Mouse (Mus musculus) heart, postnatal 0 days (tissue): ENCODE results near the gene Iqce. TPM values are rescaled to one million over a fixed set of nuclear protein-coding genes. Genes with fewer than 3 reads are reported as not detected.

Source experiments
- ATAC-seq: fragments of 200-750 bp; cut with Nextera tagmentation; 2 replicates; pipeline ENCODE4 v1.8.0; 2017; ENCODE audit warnings: low read depth, moderate number of reproducible peaks, moderate library complexity; ENCODE audit not compliant: insufficient read depth
- DNase-seq: peaks from one replicate; pipeline ENCODE4 v3.0.0-alpha.2; 2016; ENCODE audit warnings: low spot score
- H3K27ac ChIP-seq: fragments of 300-500 bp; sonication (generic); 2 replicates; pipeline ENCODE4 v1.5.1; 2014; ENCODE audit warnings: low read depth, mild to moderate bottlenecking
- H3K27me3 ChIP-seq: fragments of 300-500 bp; sonication (generic); 2 replicates; pipeline ENCODE4 v1.6.1; 2014; ENCODE audit warnings: low read length, mixed read lengths; ENCODE audit not compliant: control insufficient read depth, insufficient read depth
- H3K36me3 ChIP-seq: fragments of 300-500 bp; sonication (generic); replicated peaks from 2 replicates; pipeline ENCODE4 v1.6.1; 2014; ENCODE audit warnings: low read length, mixed read lengths; ENCODE audit not compliant: control insufficient read depth, insufficient read depth
- H3K4me1 ChIP-seq: fragments of 300-500 bp; sonication (generic); 2 replicates; pipeline ENCODE4 v1.6.1; 2014; ENCODE audit warnings: antibody characterized with exemption; ENCODE audit not compliant: control insufficient read depth, insufficient read depth
- H3K4me2 ChIP-seq: fragments of 300-500 bp; sonication (generic); 2 replicates; pipeline ENCODE4 v1.6.1; 2014; ENCODE audit warnings: low read depth, mild to moderate bottlenecking, low read length, moderate library complexity
- H3K4me3 ChIP-seq: fragments of 300-500 bp; sonication (generic); 2 replicates; pipeline ENCODE4 v1.5.1; 2014; ENCODE audit warnings: low read depth, low read length
- H3K9ac ChIP-seq: fragments of 300-500 bp; sonication (generic); replicated peaks from 2 replicates; pipeline ENCODE4 v1.6.1; 2014; ENCODE audit warnings: low read depth, low read length, mixed read lengths
- H3K9me3 ChIP-seq: fragments of 300-500 bp; sonication (generic); replicated peaks from 2 replicates; pipeline ENCODE4 v1.6.1; 2016; ENCODE audit warnings: low read length; ENCODE audit not compliant: control insufficient read depth
- CTCF ChIP-seq: IDR thresholded peaks from 2 replicates; pipeline ENCODE4 v1.5.1; 2016; ENCODE audit warnings: antibody characterized with exemption, control low read depth, low read depth
- EP300 ChIP-seq: IDR thresholded peaks from 2 replicates; pipeline ENCODE4 v1.6.1; 2016; ENCODE audit warnings: antibody characterized with exemption, low read depth
- WGBS: fragments of 180-500 bp; shearing (Covaris S2); extraction: QIAGEN DNeasy Blood & Tissue Kit; methylation state at CpG from one replicate; pipeline ENCODE4 v1.1.7; 2014; 5-methylcytosine and 5-hydroxymethylcytosine counted together
- polyA plus RNA-seq: library from polyadenylated mRNA; unstranded; fragments of >200 nt; fragmentation: Nextera tagmentation; extraction: Ambion mirVana; gene quantifications from 2 replicates; pipeline ENCODE4 v1.2.1, GENCODE M21; 2015
- total RNA-seq: library from RNA; depleted of rRNA; stranded (reverse); fragments of >200 nt; gene quantifications from 2 replicates; pipeline ENCODE4 v1.2.3, GENCODE M21; 2014; ENCODE audit warnings: low replicate concordance; rRNA removed

Gene Iqce
- total and polyA plus RNA-seq, 2 experiments from 2014 or later, result 3.8 to 5.1 TPM

DNA sequence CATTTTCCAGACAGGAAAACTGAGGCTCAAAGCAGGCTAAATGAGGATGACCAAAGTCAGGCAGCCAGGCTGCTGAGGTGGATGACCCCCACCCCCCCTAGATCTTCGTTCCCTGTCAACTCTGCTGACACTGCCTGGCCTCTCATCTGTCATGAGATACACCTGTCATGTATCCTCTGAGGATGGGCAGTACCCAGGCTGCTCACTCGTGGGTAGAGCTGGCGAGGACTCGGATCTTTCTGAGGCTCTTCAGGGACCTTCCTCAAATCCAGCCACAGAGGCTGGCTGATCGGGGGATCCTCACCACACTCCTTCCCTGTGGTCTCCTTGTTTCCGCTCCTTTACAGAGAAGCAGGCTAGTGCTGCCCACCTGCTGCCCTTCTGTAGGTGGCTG is 86.1 kb downstream of the Iqce start:
- no peak overlapping the region for H3K9ac ChIP-seq
- H3K9me3 ChIP-seq, result no peaks in the 10 kb centered on the region
- TF ChIP-seq EP300 (no peak), CTCF (no peak)
- 81% methylated on average over 6 of the region's 6 CpGs for WGBS
- H3K27ac ChIP-seq, result 0 out of 2 replicates have a peak overlapping the region, but pooled peaks have one; percentile 8
- H3K4me3 ChIP-seq, result no peak overlapping the region
- no peak for DNase-seq
- H3K36me3 ChIP-seq, result no peaks in the 10 kb centered on the region
- ATAC-seq, result no peak
- H3K4me1 ChIP-seq, result peaks cover 9% of the 10 kb centered on the region
- H3K4me2 ChIP-seq, result no peak overlapping the region
- 0 out of 2 replicates have a peak, but pooled peaks cover 7% of the 10 kb centered on the region for H3K27me3 ChIP-seq

GRCm38 (mm10) chr5:140615321-140616109 is 86.7 kb downstream of the Iqce start:
- no peak for ATAC-seq
- Histone ChIP-seq H3K4me2 (no peak overlapping the region), H3K9ac (no peak overlapping the region), H3K27ac (no peak overlapping the region), H3K9me3 (no peaks in the 10 kb centered on the region), H3K27me3 (0 out of 2 replicates have a peak, but pooled peaks cover 7% of the 10 kb centered on the region), H3K4me1 (peaks cover 15% of the 10 kb centered on the region), H3K36me3 (no peaks in the 10 kb centered on the region), H3K4me3 (no peak overlapping the region)
- DNase-seq, result no peak
- 73% methylated on average over 10 of the region's 10 CpGs for WGBS
- TF ChIP-seq EP300 (no peak), CTCF (no peak)

GRCm38 (mm10) chr5:140614837-140615236 is 87.3 kb downstream of the Iqce start:
- peaks cover 18% of the 10 kb centered on the region for H3K4me1 ChIP-seq
- no peak for ATAC-seq
- H3K27ac ChIP-seq, result no peak overlapping the region
- H3K4me3 ChIP-seq, result no peak overlapping the region
- no peaks in the 10 kb centered on the region for H3K9me3 ChIP-seq
- no peak overlapping the region for H3K9ac ChIP-seq
- no peaks in the 10 kb centered on the region for H3K36me3 ChIP-seq
- TF ChIP-seq EP300, result no peak
- no peak for TF ChIP-seq CTCF
- 0 out of 2 replicates have a peak, but pooled peaks cover 12% of the 10 kb centered on the region for H3K27me3 ChIP-seq
- no peak for DNase-seq
- no peak overlapping the region for H3K4me2 ChIP-seq
- WGBS, result 82% methylated on average over 4 of the region's 4 CpGs

DNA sequence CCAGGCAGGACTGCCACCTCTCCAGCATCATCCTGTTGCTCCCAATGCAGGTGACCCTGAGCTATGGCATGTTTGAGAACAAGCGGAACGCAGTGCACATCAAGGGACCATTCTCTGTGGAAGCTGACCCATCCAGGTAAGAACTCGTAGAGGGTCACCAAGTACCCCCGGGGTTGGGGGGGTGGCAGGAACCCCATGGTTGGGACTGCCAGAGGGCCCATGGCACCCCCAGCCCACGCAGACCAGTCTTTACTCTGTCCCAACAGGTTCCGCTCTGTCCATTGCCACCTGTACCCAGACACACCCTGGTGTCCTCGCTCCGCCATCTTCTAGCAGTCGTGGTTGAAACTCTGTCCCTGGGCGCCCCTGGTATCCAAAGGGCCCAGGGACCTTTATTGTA is 88.0 kb downstream of the Iqce start:
- no peak overlapping the region for H3K27ac ChIP-seq
- no peak overlapping the region for H3K4me2 ChIP-seq
- no peak for ATAC-seq
- TF ChIP-seq EP300, result no peak
- no peak for TF ChIP-seq CTCF
- 95% methylated on average over 10 of the region's 10 CpGs for WGBS
- peaks cover 18% of the 10 kb centered on the region for H3K27me3 ChIP-seq
- no peak for DNase-seq
- H3K9me3 ChIP-seq, result no peaks in the 10 kb centered on the region
- H3K36me3 ChIP-seq, result no peaks in the 10 kb centered on the region
- H3K4me3 ChIP-seq, result no peak overlapping the region
- H3K9ac ChIP-seq, result no peak overlapping the region
- peaks cover 24% of the 10 kb centered on the region for H3K4me1 ChIP-seq

DNA sequence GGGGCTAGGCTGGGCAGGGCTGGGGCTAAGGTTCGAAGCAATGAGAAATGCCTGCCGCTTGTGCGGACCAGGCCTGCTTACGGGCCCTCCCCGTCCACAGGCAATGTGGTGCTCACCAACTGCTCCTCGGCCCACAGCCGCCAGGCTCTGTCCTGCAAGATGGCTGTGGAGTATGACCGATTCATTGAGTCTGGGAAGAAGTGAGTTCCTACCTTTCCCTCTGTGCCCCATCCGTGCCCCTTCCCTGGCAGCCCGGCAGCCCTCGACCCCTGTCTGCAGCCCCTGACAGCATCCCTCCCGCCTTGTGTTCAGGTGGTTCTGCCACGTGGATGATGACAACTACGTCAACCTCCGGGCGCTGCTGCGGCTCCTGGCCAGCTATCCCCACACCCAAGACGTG is 90.0 kb downstream of the Iqce start:
- H3K9ac ChIP-seq, result no peak overlapping the region
- no peak overlapping the region for H3K27ac ChIP-seq

More for the DNA sequence above, 90.0 kb downstream of the Iqce start:
- Histone ChIP-seq H3K27me3 (peaks cover 34% of the 10 kb centered on the region), H3K9me3 (no peaks in the 10 kb centered on the region), H3K4me2 (no peak overlapping the region), H3K4me1 (peaks cover 26% of the 10 kb centered on the region), H3K36me3 (no peaks in the 10 kb centered on the region), H3K4me3 (no peak overlapping the region)
- ATAC-seq (no peak), DNase-seq (no peak)
- 83% methylated on average over 18 of the region's 18 CpGs for WGBS
- no peak for TF ChIP-seq EP300
- TF ChIP-seq CTCF, result no peak

Other genes starting within 250 kb of the Iqce start
- gene Chst12, start 196.8 kb downstream of the Iqce start, total RNA-seq, result 4.1 and 4.7 TPM in 2 replicates
- 5.9 and 6.6 TPM in 2 replicates for gene Chst12, start 196.8 kb downstream of the Iqce start, polyA plus RNA-seq
- gene Grifin, start 137.3 kb downstream of the Iqce start, total RNA-seq, result not detected in 2 replicates
- gene Grifin, start 137.3 kb downstream of the Iqce start, polyA plus RNA-seq, result not detected in 2 replicates
- gene Lfng, start 95.1 kb downstream of the Iqce start, total RNA-seq, result 8.2 and 22.3 TPM in 2 replicates
- gene Lfng, start 95.1 kb downstream of the Iqce start, polyA plus RNA-seq, result 4.1 and 4.4 TPM in 2 replicates
- gene Ttyh3, start 53.3 kb downstream of the Iqce start, total RNA-seq, result 53.2 and 55.2 TPM in 2 replicates
- gene Ttyh3, start 53.3 kb downstream of the Iqce start, polyA plus RNA-seq, result 8.5 and 8.9 TPM in 2 replicates
- 19.3 and 25.0 TPM in 2 replicates for gene Brat1, start 2.6 kb upstream of the Iqce start, total RNA-seq
- 9.5 and 10.6 TPM in 2 replicates for gene Brat1, start 2.6 kb upstream of the Iqce start, polyA plus RNA-seq
- gene Amz1, start 21.7 kb upstream of the Iqce start, total RNA-seq, result 0.08 and 0.15 TPM in 2 replicates
- gene Amz1, start 21.7 kb upstream of the Iqce start, polyA plus RNA-seq, result 0.81 and 0.94 TPM in 2 replicates
- gene Gna12, start 128.1 kb upstream of the Iqce start, total RNA-seq, result 132 and 145 TPM in 2 replicates
- gene Gna12, start 128.1 kb upstream of the Iqce start, polyA plus RNA-seq, result 13.4 and 13.9 TPM in 2 replicates